Mouse (Mus musculus) neural tube, embryonic 15.5 days (tissue): ENCODE measurements at regions not wholly inside any gene's neighbourhood (a gene's known extent, or its start where the extent isn't known, plus 50 kb on each side); places are given as distances from the start of the nearest gene placed in this dataset.
A peak's percentile ranks its signal among the peaks of the same experiment; 100 is the strongest.

Experiments
- ATAC-seq: fragments of 200-750 bp; cut with Nextera tagmentation; 2 replicates; pipeline ENCODE4 v1.8.0; 2017; ENCODE audit warnings: mild to moderate bottlenecking, moderate TSS enrichment, moderate library complexity; ENCODE audit not compliant: low FRiP score
- H3K27ac ChIP-seq: fragments of 300-500 bp; sonication (generic); replicated peaks from 2 replicates; pipeline ENCODE4 v1.5.1; 2015; ENCODE audit warnings: mild to moderate bottlenecking, inconsistent platforms
- H3K27me3 ChIP-seq: fragments of 300-500 bp; sonication (generic); replicated peaks from 2 replicates; pipeline ENCODE4 v1.6.1; 2015; ENCODE audit warnings: inconsistent platforms
- H3K36me3 ChIP-seq: fragments of 300-500 bp; sonication (generic); 2 replicates; pipeline ENCODE4 v1.6.1; 2015; ENCODE audit warnings: inconsistent platforms
- H3K4me1 ChIP-seq: fragments of 300-500 bp; sonication (generic); 2 replicates; pipeline ENCODE4 v1.6.1; 2015; ENCODE audit warnings: inconsistent platforms
- H3K4me2 ChIP-seq: fragments of 300-500 bp; sonication (generic); 2 replicates; pipeline ENCODE4 v1.6.1; 2015; ENCODE audit warnings: inconsistent platforms, mild to moderate bottlenecking, moderate library complexity
- H3K4me3 ChIP-seq: fragments of 300-500 bp; sonication (generic); replicated peaks from 2 replicates; pipeline ENCODE4 v1.5.1; 2015; ENCODE audit warnings: mild to moderate bottlenecking, inconsistent platforms
- H3K9ac ChIP-seq: fragments of 300-500 bp; sonication (generic); replicated peaks from 2 replicates; pipeline ENCODE4 v1.6.1; 2015; ENCODE audit warnings: mild to moderate bottlenecking, inconsistent platforms
- H3K9me3 ChIP-seq: fragments of 300-500 bp; sonication (generic); replicated peaks from 2 replicates; pipeline ENCODE4 v1.6.1; 2016; ENCODE audit warnings: inconsistent platforms
- WGBS: fragments of 180-500 bp; shearing (Covaris S2); methylation state at CpG from one replicate; pipeline ENCODE4 v1.1.7; 2015; ENCODE audit warnings: mixed read lengths; 5-methylcytosine and 5-hydroxymethylcytosine counted together

DNA sequence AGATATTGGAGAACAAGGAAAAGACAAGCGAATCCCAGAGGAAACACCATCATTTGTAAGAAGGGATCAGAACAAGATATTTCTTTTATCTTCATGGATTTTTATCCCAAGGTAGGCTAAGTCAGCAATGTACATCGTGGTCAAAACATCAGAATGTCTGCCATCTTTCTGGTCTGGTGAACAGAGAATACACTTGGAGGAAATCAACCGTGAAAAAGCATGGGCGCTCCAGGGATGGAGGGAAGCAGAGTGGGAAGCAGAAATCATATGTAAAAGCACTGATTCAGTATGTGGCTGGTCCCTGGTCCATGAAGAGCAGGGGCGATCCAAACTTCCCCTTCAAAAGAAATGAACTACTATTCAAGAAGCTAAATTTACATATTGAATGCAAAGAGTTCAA lies 517.0 kb upstream of the Sel1l start:
- Histone ChIP-seq H3K36me3 (no peaks in the 10 kb centered on the region), H3K4me1 (no peaks in the 10 kb centered on the region), H3K27ac (no peak overlapping the region), H3K27me3 (no peaks in the 10 kb centered on the region), H3K4me2 (no peak overlapping the region), H3K4me3 (no peak overlapping the region), H3K9ac (no peak overlapping the region), H3K9me3 (no peaks in the 10 kb centered on the region)
- ATAC-seq = no peak
- WGBS = 87% methylated on average over 5 of the region's 5 CpGs

DNA sequence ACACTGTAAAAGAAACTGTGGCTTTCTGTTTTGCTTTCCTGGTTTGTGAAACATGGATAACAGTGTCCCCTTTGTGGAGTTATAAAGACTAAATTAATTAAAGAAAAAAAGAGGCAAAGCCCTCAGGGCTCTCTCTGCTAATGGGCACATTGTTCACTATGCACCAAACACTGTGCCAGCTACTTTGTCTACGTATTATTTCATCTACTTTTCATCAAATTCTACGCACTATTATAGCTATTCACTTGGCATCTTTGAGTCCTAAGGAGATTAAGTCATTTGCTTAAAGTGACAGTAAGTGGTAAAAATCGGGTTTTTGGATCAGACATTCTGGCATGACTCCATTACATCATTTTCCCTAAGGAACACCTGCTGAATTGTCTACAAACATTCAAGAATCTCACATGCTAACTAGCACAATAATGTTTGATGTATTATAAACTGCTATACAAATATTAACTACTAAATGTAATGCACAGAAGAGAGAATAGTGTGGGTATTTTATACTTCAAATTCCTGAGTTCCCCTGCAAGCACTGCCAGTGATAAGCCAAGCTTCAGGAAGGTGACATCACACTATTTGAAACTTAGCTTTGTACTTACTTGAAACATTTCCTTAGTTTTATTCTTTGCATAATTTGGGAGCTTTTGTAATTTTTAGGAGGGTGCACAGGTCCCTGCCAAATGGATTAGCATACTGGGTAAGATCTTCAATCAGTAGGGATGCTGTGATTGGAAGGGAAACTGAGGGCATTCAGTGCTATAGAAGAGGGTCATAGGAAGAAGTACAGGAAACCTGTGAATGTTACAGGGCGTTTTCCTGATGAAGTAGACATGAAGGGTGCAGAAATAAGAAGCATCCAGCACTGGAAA lies 504.7 kb upstream of the Sel1l start:
- 64% methylated on average over 4 of the region's 4 CpGs for WGBS
- ATAC-seq = no peak

DNA sequence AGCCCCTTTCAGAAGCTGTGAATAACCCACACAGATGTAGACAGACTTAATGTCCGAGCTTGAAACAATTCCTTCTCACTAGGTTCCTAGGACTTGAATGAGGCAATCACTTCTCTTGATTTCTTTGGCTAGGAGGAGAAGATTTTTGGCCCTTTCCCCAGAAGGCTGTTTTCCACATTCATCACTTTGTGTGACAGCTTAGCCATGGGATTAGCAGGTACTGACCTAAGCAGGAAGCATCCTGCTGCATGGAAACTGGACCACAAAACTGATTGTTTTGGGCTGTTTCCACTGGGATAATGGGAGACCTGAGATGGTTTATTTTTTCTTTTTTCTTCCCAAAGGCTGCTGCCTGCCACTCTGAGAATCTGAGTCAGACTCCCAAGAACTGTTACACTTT lies 469.3 kb upstream of the Sel1l start:
- ATAC-seq = no peak
- Histone ChIP-seq H3K9me3 (no peaks in the 10 kb centered on the region), H3K4me2 (no peak overlapping the region), H3K4me1 (no peaks in the 10 kb centered on the region), H3K27ac (no peak overlapping the region), H3K4me3 (no peak overlapping the region), H3K9ac (no peak overlapping the region), H3K36me3 (no peaks in the 10 kb centered on the region), H3K27me3 (no peaks in the 10 kb centered on the region)
- WGBS = 45% methylated on average over 1 of the region's 1 CpGs

More for the DNA sequence above, 504.7 kb upstream of the Sel1l start:
- no peaks in the 10 kb centered on the region for H3K4me1 ChIP-seq
- no peak overlapping the region for H3K27ac ChIP-seq
- no peaks in the 10 kb centered on the region for H3K9me3 ChIP-seq
- no peak overlapping the region for H3K4me2 ChIP-seq
- H3K27me3 ChIP-seq = no peaks in the 10 kb centered on the region
- no peaks in the 10 kb centered on the region for H3K36me3 ChIP-seq
- H3K9ac ChIP-seq = no peak overlapping the region
- H3K4me3 ChIP-seq = no peak overlapping the region

DNA sequence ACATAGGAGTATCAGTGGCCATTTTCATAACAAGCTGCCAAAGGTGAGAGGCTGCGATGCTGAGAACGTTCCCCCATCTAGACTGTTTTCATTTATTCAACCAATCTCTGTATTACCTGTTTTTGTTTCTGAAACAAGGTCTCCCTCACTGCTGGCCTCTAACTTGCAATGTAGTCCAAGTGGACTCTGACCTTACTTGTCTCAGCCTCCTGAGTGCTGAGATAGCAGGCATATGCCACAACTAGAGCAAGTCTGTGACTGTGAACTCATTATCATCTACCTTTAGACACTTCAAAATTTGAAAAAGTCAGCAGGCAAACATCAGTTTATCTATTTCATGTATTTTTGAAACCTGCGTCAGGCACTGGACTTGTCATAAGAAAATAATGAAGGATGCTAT lies 468.7 kb upstream of the Sel1l start:
- H3K9me3 ChIP-seq = no peaks in the 10 kb centered on the region
- H3K9ac ChIP-seq = no peak overlapping the region
- H3K4me2 ChIP-seq = no peak overlapping the region
- no peak overlapping the region for H3K4me3 ChIP-seq
- H3K27me3 ChIP-seq = no peaks in the 10 kb centered on the region
- 94% methylated on average over 3 of the region's 3 CpGs for WGBS
- H3K4me1 ChIP-seq = no peaks in the 10 kb centered on the region
- no peak overlapping the region for H3K27ac ChIP-seq
- no peaks in the 10 kb centered on the region for H3K36me3 ChIP-seq
- ATAC-seq = no peak

DNA sequence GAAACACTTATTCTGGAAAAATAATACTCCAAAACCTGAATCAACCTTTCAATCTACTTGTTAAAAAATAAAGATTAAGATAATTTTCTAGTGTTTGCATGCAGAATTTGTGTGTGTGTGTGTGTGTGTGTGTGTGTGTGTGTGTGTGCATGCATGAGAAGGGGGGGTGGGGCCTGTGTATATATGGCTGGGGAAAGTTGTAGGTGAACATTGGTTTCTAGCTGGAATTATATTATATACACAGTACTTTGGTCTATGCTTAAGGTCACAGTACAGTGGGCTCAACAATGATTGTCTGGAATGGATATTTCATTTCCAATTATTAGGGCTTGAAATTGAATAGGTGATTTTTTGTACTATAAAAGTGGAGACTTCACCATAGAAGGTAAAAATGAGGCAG lies 467.3 kb upstream of the Sel1l start:
- ATAC-seq = no peak
- H3K36me3 ChIP-seq = no peaks in the 10 kb centered on the region
- no peak overlapping the region for H3K4me2 ChIP-seq
- H3K4me1 ChIP-seq = no peaks in the 10 kb centered on the region
- H3K27me3 ChIP-seq = no peaks in the 10 kb centered on the region
- no peak overlapping the region for H3K9ac ChIP-seq
- H3K27ac ChIP-seq = no peak overlapping the region
- no peak overlapping the region for H3K4me3 ChIP-seq
- no peaks in the 10 kb centered on the region for H3K9me3 ChIP-seq

DNA sequence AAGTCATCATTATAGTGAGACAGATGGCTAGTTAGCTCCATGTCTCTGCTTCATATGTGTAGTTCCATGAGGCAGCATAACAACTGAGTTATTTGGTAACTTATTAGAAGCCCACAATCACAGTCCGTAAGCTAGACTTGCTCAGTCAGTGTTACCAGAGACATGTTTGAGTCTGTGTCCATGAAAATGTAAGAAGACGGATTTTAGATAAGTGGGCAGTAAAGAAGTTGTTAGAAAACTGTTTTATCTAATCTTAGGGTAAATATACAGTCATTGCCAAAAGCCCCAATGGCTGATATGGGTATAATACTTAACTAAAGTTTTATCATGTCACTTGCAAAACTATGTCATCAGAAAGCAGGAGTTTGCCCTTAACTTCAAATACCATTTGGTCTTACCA lies 466.9 kb upstream of the Sel1l start:
- no peaks in the 10 kb centered on the region for H3K4me1 ChIP-seq
- H3K9me3 ChIP-seq = no peaks in the 10 kb centered on the region
- ATAC-seq = no peak
- no peak overlapping the region for H3K4me3 ChIP-seq
- 91% methylated on average over 2 of the region's 2 CpGs for WGBS
- H3K27ac ChIP-seq = no peak overlapping the region
- H3K4me2 ChIP-seq = no peak overlapping the region
- H3K36me3 ChIP-seq = no peaks in the 10 kb centered on the region
- no peak overlapping the region for H3K9ac ChIP-seq
- no peaks in the 10 kb centered on the region for H3K27me3 ChIP-seq

DNA sequence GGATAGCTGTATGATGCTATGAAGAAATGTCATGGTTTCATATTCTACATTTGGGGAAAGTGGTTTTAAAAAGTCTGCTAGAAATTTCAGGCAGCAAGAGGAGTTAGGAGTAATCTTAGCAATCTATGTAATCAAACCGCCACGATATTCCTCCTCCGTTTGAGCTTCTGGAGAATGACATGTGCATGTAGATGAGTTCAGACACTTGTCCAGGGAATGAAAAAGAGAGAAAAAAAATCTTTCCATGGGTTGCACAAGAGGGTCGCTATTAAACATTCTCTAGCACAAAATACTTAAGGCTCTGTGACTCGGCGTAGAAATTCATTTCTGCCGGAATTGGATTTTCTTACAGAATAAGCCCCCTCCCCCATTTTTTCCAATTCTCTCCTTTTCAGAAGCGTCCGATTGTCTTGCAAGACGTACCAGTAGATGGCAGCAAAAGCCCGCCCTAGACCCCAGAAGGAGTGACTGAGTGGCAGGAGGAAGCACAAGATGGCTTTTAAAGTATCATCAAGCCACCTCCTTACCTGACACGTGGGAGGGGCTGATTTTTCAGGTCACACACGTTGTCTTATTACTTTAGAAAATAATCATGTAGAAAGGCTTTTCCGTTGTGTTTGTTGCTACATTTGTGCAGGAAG lies 454.1 kb upstream of the Sel1l start:
- no peaks in the 10 kb centered on the region for H3K9me3 ChIP-seq
- H3K4me1 ChIP-seq = 0 out of 2 replicates have a peak, but pooled peaks cover 5% of the 10 kb centered on the region
- H3K27me3 ChIP-seq = no peaks in the 10 kb centered on the region
- 20% methylated on average over 14 of the region's 14 CpGs for WGBS
- H3K9ac ChIP-seq = no peak overlapping the region
- H3K4me2 ChIP-seq = peak overlapping the region; percentile 38
- H3K36me3 ChIP-seq = no peaks in the 10 kb centered on the region
- H3K27ac ChIP-seq = no peak overlapping the region; the same call in 1 of the 2 replicates
- peak; percentile 85 for ATAC-seq
- no peak overlapping the region for H3K4me3 ChIP-seq

DNA sequence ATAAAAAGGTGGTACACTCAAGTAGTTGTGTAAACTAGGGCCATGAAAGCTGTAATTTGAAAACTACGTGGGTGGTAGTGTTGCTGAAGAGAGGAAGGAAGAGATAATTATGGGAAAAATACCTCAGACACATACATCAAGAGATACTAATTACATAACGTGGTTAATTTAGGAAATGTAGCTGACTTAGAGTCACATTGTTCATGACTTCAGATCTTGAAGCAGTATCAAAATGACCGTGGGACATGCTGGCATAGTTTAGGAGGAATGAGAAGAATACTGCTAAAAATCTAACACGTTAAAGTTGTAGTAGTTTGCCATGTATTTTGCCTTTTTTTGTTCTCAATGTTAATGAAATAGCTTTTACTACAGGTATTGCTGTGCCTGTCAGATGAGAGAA lies 445.9 kb upstream of the Sel1l start:
- H3K4me3 ChIP-seq = no peak overlapping the region
- no peaks in the 10 kb centered on the region for H3K27me3 ChIP-seq
- no peak for ATAC-seq
- H3K27ac ChIP-seq = no peak overlapping the region
- no peak overlapping the region for H3K9ac ChIP-seq
- H3K9me3 ChIP-seq = no peaks in the 10 kb centered on the region
- H3K4me2 ChIP-seq = no peak overlapping the region
- H3K36me3 ChIP-seq = no peaks in the 10 kb centered on the region
- H3K4me1 ChIP-seq = peaks cover 8% of the 10 kb centered on the region
- WGBS = 88% methylated on average over 4 of the region's 4 CpGs

DNA sequence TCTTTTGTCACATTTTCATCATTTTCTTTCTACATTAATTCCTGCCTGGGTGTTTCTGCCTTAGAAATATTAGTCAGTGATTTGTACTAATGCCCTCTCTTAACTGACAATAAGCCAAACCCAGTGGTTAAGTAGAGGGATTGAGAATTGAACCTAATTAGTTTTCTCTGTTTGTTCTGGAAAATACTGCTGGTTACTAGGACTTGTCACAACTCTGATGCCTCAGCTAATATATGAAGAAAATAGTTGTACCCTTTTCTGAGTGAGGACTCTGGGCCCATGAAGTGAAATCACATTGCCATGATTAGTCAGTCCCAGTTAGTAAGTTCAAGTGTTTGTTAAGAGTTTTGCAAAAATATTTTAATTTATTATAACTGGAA lies 444.4 kb upstream of the Sel1l start:
- ATAC-seq = no peak
- no peak overlapping the region for H3K9ac ChIP-seq
- H3K27ac ChIP-seq = no peak overlapping the region
- H3K4me3 ChIP-seq = no peak overlapping the region
- H3K4me2 ChIP-seq = no peak overlapping the region
- no peaks in the 10 kb centered on the region for H3K9me3 ChIP-seq
- H3K4me1 ChIP-seq = peaks cover 8% of the 10 kb centered on the region
- H3K27me3 ChIP-seq = no peaks in the 10 kb centered on the region
- no peaks in the 10 kb centered on the region for H3K36me3 ChIP-seq

DNA sequence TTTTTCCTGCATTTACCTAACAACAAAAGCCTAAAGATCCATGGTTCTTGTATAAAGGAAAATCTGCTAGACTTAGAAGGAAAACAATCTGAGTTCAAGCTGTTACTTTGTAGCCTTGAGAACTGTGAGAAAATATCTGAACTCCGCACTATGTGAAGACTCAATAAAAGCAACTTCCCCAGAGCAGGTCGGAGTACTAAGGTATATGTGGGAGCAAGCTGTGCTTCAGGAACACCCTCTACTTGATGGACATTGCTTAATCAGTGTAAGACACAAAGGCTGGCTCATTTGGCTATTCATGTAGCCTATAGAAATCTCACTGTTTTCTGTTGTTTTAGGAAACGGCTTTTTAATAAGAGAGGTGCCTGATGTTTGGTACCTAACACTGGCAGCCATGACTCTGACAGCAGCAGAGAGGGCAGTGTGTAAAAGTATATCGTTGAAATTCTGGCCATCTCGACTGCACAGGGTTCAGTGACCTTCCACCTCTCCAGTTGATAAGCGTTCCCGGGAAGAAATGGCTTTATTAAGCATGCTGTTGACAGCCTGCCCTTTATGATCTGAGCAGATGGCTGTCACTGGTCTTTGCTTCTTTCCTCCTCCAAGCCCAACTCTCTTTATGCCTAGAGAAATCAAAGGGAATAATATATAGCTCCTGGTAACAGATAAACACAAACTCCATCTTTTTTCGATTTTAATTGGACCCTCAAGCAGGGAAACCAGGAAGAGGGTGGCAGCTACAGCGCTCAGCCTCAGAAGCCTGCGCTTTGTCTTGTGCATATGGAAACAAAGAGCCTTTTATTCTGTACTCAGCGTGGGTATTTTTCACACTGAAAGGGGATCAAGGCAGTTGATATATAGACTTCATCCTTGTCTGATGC lies 443.7 kb upstream of the Sel1l start:
- Histone ChIP-seq H3K27ac (peak overlapping the region; percentile 48; the same call in 1 of the 2 replicates), H3K4me2 (peak overlapping the region; percentile 31), H3K4me3 (no peak overlapping the region), H3K4me1 (peaks cover 8% of the 10 kb centered on the region), H3K27me3 (no peaks in the 10 kb centered on the region), H3K9me3 (no peaks in the 10 kb centered on the region), H3K9ac (no peak overlapping the region), H3K36me3 (no peaks in the 10 kb centered on the region)
- 15% methylated on average over 11 of the region's 11 CpGs for WGBS
- ATAC-seq = no peak

DNA sequence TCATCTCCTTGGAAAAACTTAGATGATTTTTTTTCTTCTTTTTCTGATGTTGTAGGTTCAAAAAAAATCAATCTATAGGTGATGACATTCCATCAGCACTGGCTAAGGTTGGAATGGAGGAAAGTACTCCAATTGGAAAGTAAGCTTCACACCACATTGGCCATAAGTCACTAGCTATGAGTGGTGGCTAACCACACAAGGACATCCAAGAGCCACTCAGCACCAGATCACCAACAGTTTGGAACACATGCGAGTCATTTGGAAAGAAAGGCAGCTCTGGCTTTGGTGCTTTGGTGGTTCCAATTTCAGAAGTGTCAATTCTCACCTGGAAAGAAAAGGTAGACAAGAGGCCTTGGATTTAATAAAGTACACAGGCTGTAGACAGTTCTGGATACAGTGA lies 442.5 kb upstream of the Sel1l start:
- H3K4me1 ChIP-seq = peaks cover 8% of the 10 kb centered on the region
- no peak overlapping the region for H3K4me3 ChIP-seq
- no peak overlapping the region for H3K9ac ChIP-seq
- H3K27ac ChIP-seq = no peak overlapping the region
- H3K27me3 ChIP-seq = no peaks in the 10 kb centered on the region
- no peak for ATAC-seq
- H3K9me3 ChIP-seq = no peaks in the 10 kb centered on the region
- no peak overlapping the region for H3K4me2 ChIP-seq
- 96% methylated on average over 1 of the region's 1 CpGs for WGBS
- H3K36me3 ChIP-seq = no peaks in the 10 kb centered on the region
